Mouse (Mus musculus): ENCODE data around the gene Slc9a9. TPM values are rescaled to one million over a fixed set of nuclear protein-coding genes. Genes with fewer than 3 reads are reported as not detected.

Gene Slc9a9
- total RNA-seq, 2 experiments from 2014 or later: 2.2 to 2.8 TPM

- intact Hi-C loops (cut with DNase I): no loop called here
- no peak for DNase-seq
These were observed 391.0 kb downstream of the Slc9a9 start for GRCm38 (mm10) chr9:95060702-95061101.

GRCm38 (mm10) chr9:95067037-95067436, 397.3 kb downstream of the Slc9a9 start:
- DNase-seq: no peak
- intact Hi-C loops (cut with DNase I): no loop called here

- no peak for DNase-seq
- intact Hi-C loops (cut with DNase I): no loop called here
These were observed 398.8 kb downstream of the Slc9a9 start for GRCm38 (mm10) chr9:95068466-95068865.

- intact Hi-C loops (cut with DNase I): no loop called here
- no peak for DNase-seq
These were observed 401.3 kb downstream of the Slc9a9 start for GRCm38 (mm10) chr9:95070832-95071519.

DNA sequence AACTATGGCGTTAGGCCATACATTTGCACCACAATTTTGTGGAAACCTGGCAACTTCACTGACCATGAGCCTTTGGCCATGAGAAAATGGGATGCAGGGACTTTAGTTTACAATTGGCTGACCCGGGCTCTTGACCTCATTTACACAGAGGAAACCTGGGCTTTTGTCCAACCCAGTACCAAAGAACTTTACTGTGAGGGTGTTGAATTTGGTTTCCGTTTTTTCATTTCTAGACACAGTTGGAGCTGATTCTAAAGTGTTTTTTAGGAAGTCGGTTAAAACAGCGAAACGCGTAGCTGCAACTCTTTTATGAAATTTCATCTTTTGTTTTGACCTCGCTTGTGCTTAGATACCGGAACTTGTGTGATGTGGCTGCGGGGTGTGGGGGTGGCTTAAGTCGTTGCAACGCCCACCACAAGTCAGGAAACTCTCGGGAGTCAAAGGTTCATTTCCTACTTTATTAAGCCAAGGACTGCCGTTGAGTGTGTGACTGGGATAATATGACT, 402.8 kb downstream of the Slc9a9 start:
- DNase-seq: peak; percentile 13 to 17
- intact Hi-C loops (cut with DNase I): loop anchor here (2.0 kb wide), 1 partner anchor 120 kb away; no protein-coding TSS in a partner anchor

DNA sequence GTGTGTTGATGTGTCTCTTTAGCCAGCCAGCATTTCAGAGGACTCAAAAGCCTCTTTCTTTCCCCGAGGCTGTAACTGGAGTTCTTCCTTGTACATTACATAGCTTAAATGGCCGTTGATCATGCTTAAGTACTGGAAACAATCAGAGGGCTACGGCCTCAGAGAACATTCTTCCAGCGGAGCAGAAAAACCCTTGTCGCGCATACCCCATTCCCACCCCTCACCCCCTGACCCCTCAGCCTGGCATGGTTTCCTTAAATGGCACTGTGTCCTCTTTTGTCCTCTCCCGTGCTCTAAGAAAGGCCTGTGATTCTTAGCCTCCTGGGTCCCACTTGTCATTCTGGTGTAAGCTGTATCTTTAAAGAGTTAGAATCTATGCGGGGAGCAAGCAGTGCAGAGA, 404.0 kb downstream of the Slc9a9 start:
- intact Hi-C loops (cut with DNase I): loop anchor here (2.0 kb wide), 1 partner anchor 119 kb away; no protein-coding TSS in a partner anchor

DNA sequence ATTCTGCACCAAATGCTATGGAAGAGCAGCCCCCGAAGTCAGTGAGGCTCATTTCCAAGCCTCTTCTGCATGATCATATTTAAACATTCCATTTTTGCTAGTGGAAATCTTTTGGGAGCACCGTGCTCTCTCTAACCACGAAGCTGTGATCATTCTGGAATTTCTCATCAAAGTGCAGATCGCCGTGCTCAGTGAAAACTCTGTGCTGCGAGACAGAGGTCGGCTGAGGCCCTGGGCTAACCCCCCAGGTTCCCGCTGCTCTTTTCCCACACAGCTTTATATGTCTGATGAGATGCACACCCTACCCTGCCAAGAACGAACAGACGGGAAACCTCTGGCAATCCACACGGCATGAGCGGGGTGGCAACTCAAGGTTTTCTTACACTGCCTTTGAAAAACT, 406.1 kb downstream of the Slc9a9 start:
- intact Hi-C loops (cut with DNase I): no loop called here
- no peak for DNase-seq

More for the DNA sequence above, 404.0 kb downstream of the Slc9a9 start:
- DNase-seq: no peak

GRCm38 (mm10) chr9:95077938-95078337, 408.2 kb downstream of the Slc9a9 start:
- intact Hi-C loops (cut with DNase I): no loop called here
- no peak for DNase-seq

GRCm38 (mm10) chr9:95078626-95079025, 408.9 kb downstream of the Slc9a9 start:
- intact Hi-C loops (cut with DNase I): no loop called here
- no peak for DNase-seq

- intact Hi-C loops (cut with DNase I): no loop called here
- no peak for DNase-seq
These were observed 410.2 kb downstream of the Slc9a9 start for GRCm38 (mm10) chr9:95079951-95080350.

GRCm38 (mm10) chr9:95086109-95086821, 416.6 kb downstream of the Slc9a9 start:
- intact Hi-C loops (cut with DNase I): no loop called here
- DNase-seq: no peak

DNA sequence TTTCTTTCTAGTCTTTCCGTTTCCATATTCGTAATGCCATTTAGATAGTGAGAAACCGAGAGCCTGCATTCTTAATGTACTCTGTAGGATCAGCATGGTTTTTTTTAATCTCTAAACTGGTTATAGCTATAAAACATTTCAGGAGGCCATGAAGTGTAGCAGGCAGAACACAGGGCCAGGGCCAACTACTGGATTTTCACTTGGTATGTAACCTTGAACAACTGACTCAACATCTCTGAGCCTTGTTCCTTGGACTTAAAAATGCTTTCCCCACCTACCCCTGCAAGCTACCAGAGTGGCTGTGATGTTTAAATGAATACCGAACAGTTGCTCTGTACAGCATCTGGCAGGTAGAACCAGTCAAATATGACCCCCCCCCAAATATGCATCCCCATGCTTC, 418.5 kb downstream of the Slc9a9 start:
- intact Hi-C loops (cut with DNase I): no loop called here

DNA sequence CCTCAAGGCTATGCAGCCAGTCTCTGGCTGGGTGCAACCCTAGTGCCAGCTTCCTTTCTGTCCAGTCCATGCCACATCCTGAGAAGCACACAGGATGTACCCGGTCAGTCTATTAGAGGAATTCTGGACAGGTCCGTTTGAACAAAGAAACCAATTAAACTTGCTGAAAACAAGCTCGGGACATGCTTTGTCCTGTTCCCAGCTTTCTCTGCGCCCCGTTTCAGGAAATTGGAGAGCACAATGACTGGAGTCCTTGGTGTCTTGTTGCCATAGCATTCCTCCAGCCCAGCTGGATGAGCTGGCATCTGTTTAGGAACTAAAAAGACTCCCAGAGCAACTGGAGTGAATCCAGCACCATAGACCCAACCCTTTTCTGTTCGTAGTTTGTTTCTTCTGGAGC, 419.3 kb downstream of the Slc9a9 start:
- intact Hi-C loops (cut with DNase I): no loop called here
- no peak for DNase-seq

More for the DNA sequence above, 418.5 kb downstream of the Slc9a9 start:
- DNase-seq: no peak

GRCm38 (mm10) chr9:95096486-95096885, 426.8 kb downstream of the Slc9a9 start:
- intact Hi-C loops (cut with DNase I): no loop called here
- no peak for DNase-seq

- DNase-seq: no peak
These were observed 436.1 kb downstream of the Slc9a9 start for GRCm38 (mm10) chr9:95105768-95106167.

DNA sequence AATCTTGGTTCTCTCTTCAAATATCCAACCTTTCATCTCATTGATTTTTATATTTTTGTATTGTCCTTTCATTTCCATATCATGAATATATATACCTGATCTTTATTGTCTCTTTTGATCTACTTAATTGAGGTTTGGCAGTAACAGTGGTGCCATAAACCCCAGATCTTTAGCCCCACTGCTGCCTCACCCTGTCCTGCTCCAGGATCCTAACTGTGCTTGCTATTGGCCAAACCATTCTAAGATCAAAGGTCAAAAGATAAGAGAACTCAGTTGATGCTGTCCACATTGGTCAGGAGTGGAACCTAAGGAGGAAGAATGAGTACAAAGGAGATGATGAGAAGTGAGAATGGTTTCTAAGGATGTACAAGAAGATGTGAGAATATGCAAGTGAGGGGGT, 440.1 kb downstream of the Slc9a9 start:
- DNase-seq: no peak
- intact Hi-C loops (cut with DNase I): no loop called here

More at GRCm38 (mm10) chr9:95105768-95106167, 436.1 kb downstream of the Slc9a9 start:
- intact Hi-C loops (cut with DNase I): no loop called here

DNA sequence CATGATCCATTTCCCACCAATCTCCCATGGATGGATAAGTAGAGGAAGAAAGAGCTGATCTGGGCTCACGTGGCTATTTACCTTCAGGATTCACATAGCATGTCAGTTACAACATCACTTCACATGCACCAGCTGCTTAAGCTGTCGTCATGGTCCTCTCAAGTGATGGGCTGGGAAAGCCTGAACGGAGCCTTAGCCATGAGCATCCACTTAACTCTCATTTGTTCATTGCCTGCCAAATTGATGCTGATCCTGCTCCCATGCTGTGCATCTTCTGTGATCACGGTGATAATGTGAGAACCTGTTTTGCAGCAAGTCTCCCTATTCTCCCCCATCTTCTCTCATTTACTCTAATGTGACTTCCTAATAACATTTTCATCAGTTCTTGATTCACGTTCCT, 441.1 kb downstream of the Slc9a9 start:
- intact Hi-C loops (cut with DNase I): no loop called here
- DNase-seq: no peak

DNA sequence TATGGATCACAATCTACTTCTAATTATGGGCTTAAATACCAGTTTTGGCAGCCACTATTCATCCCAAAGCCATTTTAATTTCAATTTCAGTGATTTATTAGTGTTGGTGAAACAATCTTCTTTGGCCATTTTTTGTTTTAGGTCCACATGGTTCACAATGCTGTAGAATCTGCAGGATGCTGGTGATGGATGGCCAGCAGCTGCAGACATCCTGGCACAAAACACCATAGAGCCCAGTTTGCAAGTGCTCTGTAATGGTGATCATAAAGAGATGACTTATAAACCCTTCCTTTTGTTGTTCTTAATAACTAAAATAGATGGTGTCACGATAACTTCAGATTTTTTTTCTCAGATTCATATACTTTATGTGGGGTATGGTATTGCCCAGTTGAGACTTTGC, 442.0 kb downstream of the Slc9a9 start:
- no peak for DNase-seq
- intact Hi-C loops (cut with DNase I): no loop called here

- intact Hi-C loops (cut with DNase I): no loop called here
- peak in 1 of 2 experiments; percentile 7 for DNase-seq
These were observed 443.7 kb downstream of the Slc9a9 start for GRCm38 (mm10) chr9:95113157-95114135.

- intact Hi-C loops (cut with DNase I): no loop called here
- peak in 1 of 2 experiments; percentile 11 for DNase-seq
These were observed 450.4 kb downstream of the Slc9a9 start for GRCm38 (mm10) chr9:95120062-95120461.
